Comparison of ENCODE assay signal across 9 mouse cellular contexts in genomic region chr4:141655908-141656608, GRCm38 (mm10). TPM values are rescaled to one million over a fixed set of nuclear protein-coding genes. Genes with fewer than 3 reads are reported as not detected.
DNase-seq lines count a peak whose midpoint lies in the region; ATAC-seq and TF ChIP-seq lines count a peak whose summit lies in the region.
"Had no signal": no experiment of that assay in that cellular context is flagged by ENCODE, and none has a peak within 500 bp of the region (broad histone marks: within the 10 kb centered on the region; RNA-seq: fewer than 3 reads in every experiment).

No protein-coding gene starts in this region.

- peaks cover 25% of the 10 kb centered on the region for H3K4me1 ChIP-seq in G1E (ENCODE audit: insufficient read depth, low read depth, low read length)
- H3K4me1 ChIP-seq in midbrain, embryonic 11.5 days (ENCODE audit: control insufficient read depth, insufficient read depth, low read length), result no peaks in the 10 kb centered on the region
- H3K4me1 ChIP-seq: limb, embryonic 13.5 days had no signal

- H3K4me2 ChIP-seq in midbrain, embryonic 11.5 days, result no peak overlapping the region
- H3K4me2 ChIP-seq: limb, embryonic 13.5 days had no signal

- ATAC-seq in G1E (ENCODE audit: extremely low read depth, insufficient number of reproducible peaks, low FRiP score, poor library complexity, severe bottlenecking), result peak; percentile 45; the same call in 1 of the 2 replicates
- ATAC-seq in midbrain, embryonic 11.5 days (ENCODE audit: low FRiP score), result no peak

- no peaks in the 10 kb centered on the region for H3K9me3 ChIP-seq in G1E (replicated peaks)
- H3K9me3 ChIP-seq in midbrain, embryonic 11.5 days (ENCODE audit: control insufficient read depth, low read length), result no peaks in the 10 kb centered on the region
- H3K9me3 ChIP-seq: limb, embryonic 13.5 days had no signal

- intact Hi-C loops in gastrocnemius, adult 2 months (cut with DNase I), result no loop called here

- H3K9ac ChIP-seq in midbrain, embryonic 11.5 days (ENCODE audit: low read length), result no peak overlapping the region
- H3K9ac ChIP-seq: limb, embryonic 13.5 days had no signal

- H3K27ac ChIP-seq in gastrocnemius, adult 2 months, result peak overlapping the region; percentile 81
- no peak overlapping the region for H3K27ac ChIP-seq in midbrain, embryonic 11.5 days (ENCODE audit: low read depth, low read length)
- H3K27ac ChIP-seq: limb, embryonic 13.5 days had no signal

- no peak for TF ChIP-seq CTCF in gastrocnemius, adult 2 months (IDR thresholded peaks at IDR 0.05)
- TF ChIP-seq CTCF in G1E (IDR thresholded peaks at IDR 0.05; ENCODE audit: low read depth, low read length), result no peak

- peaks cover 83% of the 10 kb centered on the region for H3K36me3 ChIP-seq in G1E (replicated peaks)
- peaks cover 6% of the 10 kb centered on the region; the same call in 1 of the 2 replicates for H3K36me3 ChIP-seq in midbrain, embryonic 11.5 days (ENCODE audit: control insufficient read depth, insufficient read depth, low read length)

- WGBS in midbrain, embryonic 11.5 days, result 87% methylated on average over 12 of the region's 12 CpGs

- no peaks in the 10 kb centered on the region for H3K27me3 ChIP-seq in G1E (ENCODE audit: insufficient read depth, low read length)
- no peaks in the 10 kb centered on the region for H3K27me3 ChIP-seq in midbrain, embryonic 11.5 days (ENCODE audit: control insufficient read depth, insufficient read depth, low read length)
- H3K27me3 ChIP-seq: limb, embryonic 13.5 days had no signal

- DNase-seq in gastrocnemius, adult 2 months, result peak; percentile 80
- DNase-seq in gastrocnemius, postnatal 4 days (ENCODE audit: low spot score in 2 of 2), result no peak
- DNase-seq in G1E (ENCODE audit: low spot score), result peak; percentile 25
- peak; percentile 63 to 74 for DNase-seq in cerebellum, postnatal 10 days
- peak; percentile 41 to 55 for DNase-seq in layer of hippocampus, postnatal 10 days (ENCODE audit: low spot score in 2 of 2)
- no peak for DNase-seq in retina, embryonic 14.5 days (ENCODE audit: low spot score)
- no peak for DNase-seq in thymus, postnatal 14 days
- no peak for DNase-seq in midbrain, embryonic 11.5 days (ENCODE audit: low spot score, missing footprints)

- no peak overlapping the region for H3K4me3 ChIP-seq in gastrocnemius, adult 2 months
- H3K4me3 ChIP-seq in G1E (ENCODE audit: low read depth, low read length), result no peak overlapping the region
- H3K4me3 ChIP-seq in midbrain, embryonic 11.5 days (ENCODE audit: low read depth, low read length), result no peak overlapping the region
- H3K4me3 ChIP-seq: limb, embryonic 13.5 days had no signal

RNA-seq across cellular contexts. Expression of gene Plekhm2, which starts 8.6 kb away (rescaled TPM):
- 10 to 100 TPM; 32.9 to 34.7 TPM for total RNA-seq in gastrocnemius, adult 2 months (2021)
- 10 to 100 TPM; 32.9 to 35.5 TPM for total RNA-seq in gastrocnemius, postnatal 4 days (2021)
- total RNA-seq in G1E (2014; fragmentation: Nextera tagmentation) (20.2 and 29.0 TPM in 2 replicates), G1E (2017) (7.5 and 8.3 TPM in 2 replicates)
- polyA plus RNA-seq in G1E (2012), result 20.0 and 21.5 TPM in 2 replicates
- 10 to 100 TPM; 55.8 to 57.4 TPM for total RNA-seq in layer of hippocampus, postnatal 10 days (2021)
- polyA plus RNA-seq in midbrain, embryonic 11.5 days (2014; fragmentation: Nextera tagmentation; extraction: Ambion mirVana), result 2.4 and 3.0 TPM in 2 replicates

RNA-seq across cellular contexts. Expression of gene Rsc1a1, which starts 29.3 kb away (rescaled TPM):
- total RNA-seq in gastrocnemius, adult 2 months (2021), result 1 to 10 TPM; 3.8 to 5.6 TPM
- total RNA-seq in gastrocnemius, postnatal 4 days (2021), result 1 to 10 TPM; 3.6 to 5.1 TPM
- total RNA-seq in G1E (2014; fragmentation: Nextera tagmentation) (15.0 and 22.3 TPM in 2 replicates), G1E (2017) (7.3 and 9.9 TPM in 2 replicates)
- polyA plus RNA-seq in G1E (2012), result 2.4 TPM in 1 of 2 replicates, not detected in the other
- 1 to 10 TPM in 1 of 2 experiments, under 1 TPM in 1; 0.87 to 1.6 TPM for total RNA-seq in layer of hippocampus, postnatal 10 days (2021)
- polyA plus RNA-seq in midbrain, embryonic 11.5 days (2014; fragmentation: Nextera tagmentation; extraction: Ambion mirVana), result 0.11 and 1.4 TPM in 2 replicates

RNA-seq across cellular contexts. Expression of gene Slc25a34, which starts 32.4 kb away (rescaled TPM):
- 10 to 100 TPM; 10.3 to 26.9 TPM for total RNA-seq in gastrocnemius, adult 2 months (2021)
- 10 to 100 TPM; 21.4 to 26.7 TPM for total RNA-seq in gastrocnemius, postnatal 4 days (2021)
- total RNA-seq in G1E (2014; fragmentation: Nextera tagmentation), result not detected in 2 replicates
- total RNA-seq in G1E (2017), result 0.12 and 0.16 TPM in 2 replicates
- not detected in 2 replicates for polyA plus RNA-seq in G1E (2012)
- total RNA-seq in layer of hippocampus, postnatal 10 days (2021), result 1 to 10 TPM; 2.4 TPM
- not detected in 2 replicates for polyA plus RNA-seq in midbrain, embryonic 11.5 days (2014; fragmentation: Nextera tagmentation; extraction: Ambion mirVana)
- polyA plus RNA-seq: limb, embryonic 13.5 days had no signal

RNA-seq across cellular contexts. Expression of gene Tmem82, which starts 37.6 kb away (rescaled TPM):
- 1 to 10 TPM in 1 of 2 experiments, under 1 TPM in 1; 0.61 to 3.2 TPM for total RNA-seq in gastrocnemius, adult 2 months (2021)
- total RNA-seq in gastrocnemius, postnatal 4 days (2021), result 1 to 10 TPM; 3.5 to 4.3 TPM
- total RNA-seq in G1E (2014; fragmentation: Nextera tagmentation) (not detected in 2 replicates), G1E (2017) (0.11 TPM in 1 of 2 replicates, not detected in the other)
- not detected in 2 replicates for polyA plus RNA-seq in G1E (2012)
- under 1 TPM; 0.69 to 0.98 TPM for total RNA-seq in layer of hippocampus, postnatal 10 days (2021)
- 0.48 and 0.59 TPM in 2 replicates for polyA plus RNA-seq in midbrain, embryonic 11.5 days (2014; fragmentation: Nextera tagmentation; extraction: Ambion mirVana)

RNA-seq across cellular contexts. Expression of gene Fblim1, which starts 50.2 kb away (rescaled TPM):
- 1 to 10 TPM; 1.1 to 1.5 TPM for total RNA-seq in gastrocnemius, adult 2 months (2021)
- 10 to 100 TPM in 1 of 2 experiments, 1 to 10 TPM in 1; 7.4 to 10.6 TPM for total RNA-seq in gastrocnemius, postnatal 4 days (2021)
- total RNA-seq in G1E (2014; fragmentation: Nextera tagmentation), result not detected in 2 replicates
- 0.11 TPM in 1 of 2 replicates, not detected in the other for total RNA-seq in G1E (2017)
- not detected in 2 replicates for polyA plus RNA-seq in G1E (2012)
- 1 to 10 TPM; 4.6 to 5.0 TPM for total RNA-seq in layer of hippocampus, postnatal 10 days (2021)
- 20.0 and 21.2 TPM in 2 replicates for polyA plus RNA-seq in midbrain, embryonic 11.5 days (2014; fragmentation: Nextera tagmentation; extraction: Ambion mirVana)

Comparison
In these comparisons a context has a peak if more than half of its experiments do, and no peak if none do; other contexts are left out.
1. DNase-seq: peak in gastrocnemius, adult 2 months (single experiment), G1E (single experiment), cerebellum, postnatal 10 days (2 of 2) and layer of hippocampus, postnatal 10 days (2 of 2); none in gastrocnemius, postnatal 4 days (0 of 2), retina, embryonic 14.5 days (single experiment), thymus, postnatal 14 days (single experiment) and midbrain, embryonic 11.5 days (single experiment).